Mouse (Mus musculus) ovary, adult 18-20 months (tissue): ENCODE measurements around the gene Foxred2.

Source experiments
- DNase-seq: peaks from one replicate; pipeline ENCODE4 v3.0.0; 2022; ENCODE audit warnings: low spot score, mixed read lengths

Foxred2 gene

GRCm38 (mm10) chr15:77956404-77956901, at the start of gene Foxred2:
Foxred2 (minus strand) TSS chr15:77956722.
- DNase-seq: peak; percentile 69

GRCm38 (mm10) chr15:78003929-78004328, 47.4 kb upstream of the Foxred2 start:
- no peak for DNase-seq

GRCm38 (mm10) chr15:78001400-78001799, 44.9 kb upstream of the Foxred2 start:
- DNase-seq: no peak

GRCm38 (mm10) chr15:77988541-77988940, 32.0 kb upstream of the Foxred2 start:
- no peak for DNase-seq

- DNase-seq: no peak
Measured at GRCm38 (mm10) chr15:77983391-77983790, 26.9 kb upstream of the Foxred2 start.

- DNase-seq: no peak
Measured at GRCm38 (mm10) chr15:77982195-77982939, 25.8 kb upstream of the Foxred2 start.

GRCm38 (mm10) chr15:77981181-77981680, 24.7 kb upstream of the Foxred2 start:
- no peak for DNase-seq

GRCm38 (mm10) chr15:77979427-77979865, 22.9 kb upstream of the Foxred2 start:
- no peak for DNase-seq

- no peak for DNase-seq
Measured at GRCm38 (mm10) chr15:77977663-77978062, 21.1 kb upstream of the Foxred2 start.

GRCm38 (mm10) chr15:77974165-77974841, 17.8 kb upstream of the Foxred2 start:
- DNase-seq: no peak

- DNase-seq: peak; percentile 91
Measured at GRCm38 (mm10) chr15:77970470-77971292, 14.2 kb upstream of the Foxred2 start, which contains the start of gene Eif3d. Eif3d (minus strand) TSS chr15:77970813.

- DNase-seq: no peak
Measured at GRCm38 (mm10) chr15:77969940-77970469, 13.5 kb upstream of the Foxred2 start.

GRCm38 (mm10) chr15:77965117-77965528, 8.6 kb upstream of the Foxred2 start:
- DNase-seq: no peak

GRCm38 (mm10) chr15:77962447-77962846, 5.9 kb upstream of the Foxred2 start:
- no peak for DNase-seq

GRCm38 (mm10) chr15:77960693-77961092, 4.2 kb upstream of the Foxred2 start:
- no peak for DNase-seq

GRCm38 (mm10) chr15:77958071-77958470, 1.5 kb upstream of the Foxred2 start:
- DNase-seq: no peak

- DNase-seq: no peak
Measured at GRCm38 (mm10) chr15:77957625-77958024, 1.1 kb upstream of the Foxred2 start.

GRCm38 (mm10) chr15:77955440-77956403, 800 bp downstream of the Foxred2 start:
- DNase-seq: no peak

GRCm38 (mm10) chr15:77954362-77954761, 2.2 kb downstream of the Foxred2 start:
- DNase-seq: no peak

GRCm38 (mm10) chr15:77952921-77953320, 3.6 kb downstream of the Foxred2 start:
- no peak for DNase-seq

- DNase-seq: no peak
Measured at GRCm38 (mm10) chr15:77949061-77949460, 7.5 kb downstream of the Foxred2 start.
